Mouse (Mus musculus): Measurements from ENCODE around the gene Csmd2.

GRCm38 (mm10) chr4:128041901-128042300 is 54.2 kb downstream of the Csmd2 start:
- no peak for TF ChIP-seq CTCF (IDR thresholded peaks at IDR 0.05; ENCODE audit: low read depth, low read length)
- no peak for TF ChIP-seq GATA2 (IDR thresholded peaks at IDR 0.05; ENCODE audit: borderline replicate concordance, low read depth, low read length)
- TF ChIP-seq POLR2AphosphoS5 (IDR thresholded peaks at IDR 0.05; ENCODE audit: insufficient replicate concordance, low read depth, low read length): no peak
